Mouse (Mus musculus): ENCODE results near the gene Samsn1. TPM values are rescaled to one million over a fixed set of nuclear protein-coding genes. Genes with fewer than 3 reads are reported as not detected.

Gene Samsn1
- total RNA-seq (2017) = 209 and 215 TPM in 2 replicates

DNA sequence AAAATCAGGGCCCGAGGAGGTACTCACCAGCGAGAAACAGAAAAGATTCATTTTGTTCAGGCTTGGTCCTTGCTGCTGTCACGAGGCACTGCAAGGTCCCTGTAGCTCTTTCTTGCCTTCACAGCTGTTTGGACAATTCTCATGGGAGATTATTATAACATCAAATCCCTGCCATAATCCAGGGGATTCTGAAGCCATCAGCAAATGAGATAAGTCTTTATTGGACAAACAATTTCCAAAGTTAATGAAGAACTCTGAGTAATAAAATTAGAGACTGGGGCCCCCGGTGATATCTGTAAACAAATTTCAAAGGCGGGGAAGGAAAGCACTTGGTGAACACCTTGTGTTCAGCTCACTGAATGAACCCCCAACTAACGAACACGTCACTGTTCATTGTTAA, at the start of gene Samsn1:
TSS of gene Samsn1 (minus strand) at position 101 of the 400 bp plus-strand sequence.
- ATAC-seq (replicated peaks; ENCODE audit: low read depth, poor library complexity, severe bottlenecking) = no peak

DNA sequence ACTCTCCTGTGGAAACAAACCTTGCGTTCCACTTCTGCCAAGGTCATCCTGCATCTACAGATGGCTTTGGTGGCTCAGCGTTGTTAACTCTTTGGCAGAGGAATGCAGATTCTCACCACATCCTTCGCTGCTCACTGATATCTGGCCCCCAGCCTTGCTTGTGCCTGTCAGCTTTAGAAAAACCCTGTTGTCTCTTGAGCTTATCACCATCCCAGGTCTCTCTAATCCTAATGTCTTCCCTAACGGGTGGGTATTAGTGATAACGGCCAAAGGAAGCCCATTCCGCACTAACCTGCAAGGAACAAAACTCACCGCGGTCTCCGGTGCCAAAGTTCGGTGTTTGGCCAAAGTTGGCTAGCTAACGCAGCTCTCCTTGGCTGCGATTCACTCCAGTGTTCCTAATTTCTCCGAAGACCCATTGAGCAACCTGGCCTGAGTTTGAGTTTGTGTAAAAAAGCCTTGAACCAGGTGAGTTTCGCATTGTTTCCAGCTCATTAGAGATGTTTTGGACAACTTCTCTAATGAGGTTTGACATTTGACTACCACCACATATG, 44.1 kb upstream of the Samsn1 start:
- no peak for ATAC-seq (replicated peaks; ENCODE audit: low read depth, poor library complexity, severe bottlenecking)

DNA sequence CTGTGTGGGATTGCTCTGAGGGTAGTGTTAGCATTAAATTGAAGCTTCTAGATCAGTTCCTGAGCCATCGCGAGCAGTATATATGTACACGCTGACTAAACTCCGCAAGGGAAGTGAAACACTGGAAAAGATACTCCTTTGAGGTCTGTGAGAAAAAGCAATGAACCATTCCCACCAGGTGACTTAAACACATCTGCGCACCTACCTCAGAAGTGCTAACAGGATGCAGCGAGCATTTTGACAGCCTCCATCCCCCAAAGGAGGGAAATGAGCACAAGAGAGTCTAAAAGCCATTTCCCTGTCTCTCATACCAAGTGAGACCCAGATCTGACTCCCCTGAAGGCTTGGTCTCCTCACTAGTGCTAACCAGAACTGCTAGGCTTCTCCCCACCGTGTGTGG, 32.9 kb upstream of the Samsn1 start:
- no peak for ATAC-seq (replicated peaks; ENCODE audit: low read depth, poor library complexity, severe bottlenecking)

DNA sequence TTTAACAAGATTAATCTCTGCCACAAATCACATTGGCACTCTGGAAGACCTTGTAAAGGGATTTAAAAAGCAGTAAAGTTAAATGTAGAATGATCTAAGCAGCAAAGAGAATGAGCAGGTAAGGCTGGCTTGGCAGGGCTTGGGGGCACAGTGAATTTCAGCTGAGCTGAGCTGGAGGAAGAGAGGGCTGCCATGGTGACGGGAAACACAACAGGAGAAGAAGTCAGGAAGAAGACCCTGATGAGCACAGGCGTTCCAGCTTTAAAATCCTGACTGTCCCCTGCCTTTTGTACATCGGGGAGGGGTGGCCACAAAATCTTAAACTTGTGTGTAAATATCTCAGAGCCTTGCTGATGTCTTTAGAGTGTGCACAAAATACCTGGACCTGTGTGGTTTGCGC, 32.0 kb upstream of the Samsn1 start:
- no peak for ATAC-seq (replicated peaks; ENCODE audit: low read depth, poor library complexity, severe bottlenecking)

DNA sequence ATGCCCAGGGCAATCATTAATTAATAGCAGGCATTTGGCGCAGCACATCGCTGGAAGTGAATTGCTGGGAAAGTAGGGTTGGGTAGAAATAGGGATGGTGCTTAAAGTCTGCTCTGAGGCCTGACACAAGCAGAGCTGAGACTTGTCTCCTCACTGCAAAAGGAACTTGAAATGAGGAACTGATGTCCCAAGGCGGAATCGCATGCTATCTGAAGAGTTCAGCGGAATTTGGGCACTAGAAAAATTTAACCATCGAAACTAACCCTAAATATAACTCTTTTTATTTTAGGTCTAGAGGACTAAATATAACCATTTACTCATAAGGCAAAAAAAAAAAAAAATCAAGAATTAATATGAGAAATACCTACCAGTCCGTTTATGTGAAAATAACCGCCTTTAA, 31.5 kb upstream of the Samsn1 start:
- ATAC-seq (replicated peaks; ENCODE audit: low read depth, poor library complexity, severe bottlenecking) = peak; percentile 94

DNA sequence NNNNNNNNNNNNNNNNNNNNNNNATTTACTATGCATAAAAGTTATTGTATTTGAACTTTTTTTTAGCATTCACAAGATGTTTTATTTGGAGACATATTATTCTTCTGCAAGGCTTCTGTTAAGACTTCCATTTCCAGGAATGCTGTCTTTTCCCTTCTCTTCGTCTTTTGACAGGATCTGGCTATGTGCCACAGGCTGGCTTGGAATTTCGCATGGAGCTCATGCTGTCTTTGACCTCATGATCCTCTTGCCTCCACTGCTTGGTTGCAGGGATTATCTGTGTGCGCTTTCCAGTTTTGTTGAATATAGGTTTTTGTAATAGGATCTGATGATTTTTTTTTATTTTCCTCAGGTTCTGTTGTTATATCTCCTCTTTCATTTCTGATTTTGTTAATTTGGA, 25.0 kb upstream of the Samsn1 start:
- ATAC-seq (replicated peaks; ENCODE audit: low read depth, poor library complexity, severe bottlenecking) = no peak

DNA sequence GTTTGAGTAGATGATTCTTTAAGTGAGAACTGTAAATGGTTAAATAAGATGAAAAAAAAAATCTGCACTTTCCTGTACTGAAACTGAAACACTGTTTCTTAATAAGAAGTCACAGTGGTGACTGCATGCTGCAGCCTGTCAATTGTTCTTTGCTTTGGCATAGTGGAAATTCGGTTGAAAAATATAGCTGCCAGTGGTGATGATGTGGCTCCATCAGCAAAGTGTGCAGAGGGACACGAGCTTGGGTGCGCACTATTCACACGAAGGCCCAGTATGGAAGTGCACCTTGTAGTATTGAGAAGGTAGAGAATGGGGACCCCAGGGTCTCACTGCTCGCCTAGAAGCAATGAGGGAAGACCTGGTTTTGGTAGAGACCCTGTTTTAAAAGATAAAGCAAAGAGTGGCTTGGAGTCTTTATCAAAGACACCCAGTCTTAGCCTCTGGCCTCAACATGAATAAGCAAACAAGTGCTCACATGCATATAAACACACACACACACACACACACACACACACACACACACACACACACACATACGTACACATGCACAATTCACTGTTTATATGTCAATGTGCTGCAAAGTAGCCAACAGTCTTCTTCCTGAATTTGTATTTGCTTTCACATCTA, 18.4 kb upstream of the Samsn1 start:
- ATAC-seq (replicated peaks; ENCODE audit: low read depth, poor library complexity, severe bottlenecking) = peak; percentile 61

DNA sequence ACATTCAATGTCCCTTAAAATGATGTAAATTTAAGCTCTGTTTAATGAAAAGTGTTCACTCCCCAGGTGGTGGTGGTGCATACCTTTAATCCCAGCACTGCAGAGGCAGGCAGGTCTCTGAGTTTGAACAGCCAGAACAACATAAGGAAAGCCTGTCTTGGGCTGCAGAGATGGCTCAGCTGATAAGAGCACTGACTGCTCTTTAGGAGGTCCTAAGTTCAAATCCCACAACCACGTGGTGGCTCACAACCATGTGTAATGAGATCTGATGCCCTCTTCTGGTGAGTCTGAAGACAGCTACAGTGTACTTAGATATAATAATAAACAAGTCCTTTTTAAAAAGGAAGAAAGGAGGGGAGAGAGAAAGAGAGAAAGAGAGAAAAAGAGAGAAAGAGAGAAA, 2.9 kb downstream of the Samsn1 start:
- no peak for ATAC-seq (replicated peaks; ENCODE audit: low read depth, poor library complexity, severe bottlenecking)

DNA sequence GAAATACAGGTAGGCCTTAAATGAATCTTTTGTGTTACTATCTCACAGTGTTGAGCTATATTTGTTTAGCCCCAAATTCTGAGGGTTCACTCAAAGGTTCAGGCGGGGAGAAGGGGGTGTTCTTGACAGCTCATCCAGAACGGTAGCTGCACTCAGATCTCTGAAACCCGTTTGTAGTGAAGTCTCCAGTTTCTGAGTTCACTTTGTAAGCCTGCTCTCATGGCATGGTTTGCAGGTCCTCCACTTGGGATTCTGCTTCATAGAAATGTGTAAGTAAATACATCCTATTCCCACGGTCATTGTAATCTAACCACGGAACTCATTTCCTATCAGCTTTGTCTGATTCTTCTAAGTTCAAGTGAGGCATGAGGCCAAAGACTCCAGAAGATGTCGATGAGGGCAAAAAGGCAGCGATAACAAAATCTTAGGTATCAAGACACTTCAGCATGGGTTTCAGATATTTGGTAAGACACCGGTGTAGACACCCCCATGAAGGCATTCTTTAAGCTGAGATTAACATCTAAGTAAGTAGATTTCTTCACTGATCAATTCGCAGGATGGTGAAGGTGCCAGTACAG, 18.2 kb downstream of the Samsn1 start:
- ATAC-seq (replicated peaks; ENCODE audit: low read depth, poor library complexity, severe bottlenecking) = no peak

DNA sequence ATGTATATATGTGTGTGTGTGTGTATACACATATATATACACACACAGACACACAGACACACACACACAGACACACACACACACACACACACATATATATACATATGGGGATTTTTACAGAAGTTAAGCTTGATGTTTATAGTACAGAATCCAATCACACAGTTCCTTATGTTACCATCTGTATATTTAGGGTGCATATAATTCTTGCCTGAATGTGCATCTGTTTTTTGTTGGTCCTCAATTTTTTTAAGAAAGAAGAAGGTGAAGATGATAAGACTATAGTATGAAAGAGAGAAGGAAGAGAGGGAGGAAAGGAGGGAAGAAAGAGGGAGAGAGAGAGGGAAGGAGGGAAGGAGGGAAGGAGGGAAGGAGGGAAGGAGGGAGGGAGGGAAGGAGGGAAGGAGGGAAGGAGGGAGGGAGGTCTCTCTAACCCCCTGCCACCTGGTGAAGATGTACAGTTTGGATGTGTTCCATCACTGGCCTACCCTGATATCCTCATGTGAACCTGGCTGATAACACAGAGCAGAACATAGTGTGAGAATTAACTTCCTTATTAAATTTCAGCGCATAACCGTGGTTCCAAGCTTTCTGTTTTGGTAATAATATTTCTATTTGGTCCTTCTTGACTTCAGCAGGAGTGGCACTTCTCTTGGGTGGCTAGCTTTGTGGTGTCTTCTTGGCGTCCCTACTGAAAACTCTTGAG, 19.1 kb downstream of the Samsn1 start:
- ATAC-seq (replicated peaks; ENCODE audit: low read depth, poor library complexity, severe bottlenecking) = peak; percentile 50

DNA sequence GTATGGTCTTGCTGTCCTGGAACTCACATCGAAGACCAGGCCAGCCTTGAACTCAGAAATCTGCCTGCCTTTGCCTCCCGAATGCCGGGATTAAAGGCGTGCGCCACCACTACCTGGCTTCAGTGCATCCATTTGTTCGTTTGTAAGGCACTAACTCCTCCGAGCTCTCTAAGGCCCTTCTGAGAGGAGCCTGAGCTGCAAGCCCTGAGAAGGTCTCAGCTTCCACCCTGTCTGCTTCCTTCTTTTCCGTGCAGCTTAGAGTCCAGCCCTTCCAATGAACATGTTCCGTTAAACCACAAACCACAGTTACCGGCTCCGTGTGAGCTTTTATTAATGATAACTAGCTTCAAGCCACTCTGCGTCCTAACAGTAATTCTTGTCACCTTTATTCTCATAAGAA, 19.8 kb downstream of the Samsn1 start:
- ATAC-seq (replicated peaks; ENCODE audit: low read depth, poor library complexity, severe bottlenecking) = peak; percentile 94

DNA sequence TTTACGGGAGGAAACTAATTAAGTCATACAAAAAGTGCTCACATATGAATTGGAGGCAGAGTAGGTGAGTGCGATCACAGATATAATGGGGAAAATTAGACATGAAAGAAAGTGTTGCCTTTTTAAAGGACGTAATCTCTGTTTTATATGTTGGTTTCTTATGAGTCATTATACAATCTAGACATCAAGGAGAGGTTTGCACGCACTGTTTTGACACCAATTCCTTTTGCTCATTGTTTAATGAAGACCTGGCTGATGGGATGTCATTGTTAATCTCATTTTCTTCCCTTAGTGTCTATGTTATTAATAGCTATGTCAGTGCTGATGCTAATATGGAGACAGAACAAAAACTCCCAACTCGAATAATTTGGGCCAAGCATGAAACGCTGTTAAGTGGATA, 20.3 kb downstream of the Samsn1 start:
- no peak for ATAC-seq (replicated peaks; ENCODE audit: low read depth, poor library complexity, severe bottlenecking)

DNA sequence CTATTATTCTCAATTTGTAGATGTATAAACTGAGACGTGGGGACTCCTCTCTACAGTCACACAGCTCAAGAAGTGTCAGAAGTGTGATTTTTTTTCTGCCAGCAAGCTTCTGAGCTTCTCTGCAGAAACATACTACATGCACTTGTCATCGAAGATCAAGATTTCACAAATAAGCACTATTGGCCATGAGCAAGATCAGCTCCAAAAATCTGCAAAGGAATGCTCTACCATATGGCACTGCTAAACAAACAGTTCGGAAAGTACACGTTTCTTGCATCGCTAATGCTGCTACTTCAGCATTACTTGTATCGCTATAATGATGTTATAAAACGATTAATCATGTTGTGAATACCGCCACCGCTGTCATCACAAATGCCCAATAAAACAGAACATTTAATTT, 22.0 kb downstream of the Samsn1 start:
- ATAC-seq (replicated peaks; ENCODE audit: low read depth, poor library complexity, severe bottlenecking) = no peak

DNA sequence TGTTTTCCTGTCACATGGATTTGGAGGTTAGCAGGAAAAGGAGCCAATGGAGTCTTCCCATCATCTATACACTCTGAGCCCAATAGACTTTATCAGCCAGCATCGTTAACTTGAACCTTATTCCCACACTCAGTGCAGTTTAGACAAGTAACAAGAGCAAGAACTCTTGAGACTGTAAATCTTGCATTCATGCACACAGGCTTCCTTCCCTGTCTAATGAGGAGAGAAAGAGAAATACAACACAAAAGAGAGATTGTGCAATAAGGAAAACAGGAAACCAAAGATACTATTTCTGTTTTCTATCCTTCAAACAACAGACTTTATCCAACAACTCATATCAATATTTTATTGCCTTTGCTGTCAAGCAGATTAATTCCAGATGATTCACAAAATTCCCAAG, 31.9 kb downstream of the Samsn1 start:
- ATAC-seq (replicated peaks; ENCODE audit: low read depth, poor library complexity, severe bottlenecking) = 0 out of 2 replicates have a peak, but pooled peaks have one; percentile 8

DNA sequence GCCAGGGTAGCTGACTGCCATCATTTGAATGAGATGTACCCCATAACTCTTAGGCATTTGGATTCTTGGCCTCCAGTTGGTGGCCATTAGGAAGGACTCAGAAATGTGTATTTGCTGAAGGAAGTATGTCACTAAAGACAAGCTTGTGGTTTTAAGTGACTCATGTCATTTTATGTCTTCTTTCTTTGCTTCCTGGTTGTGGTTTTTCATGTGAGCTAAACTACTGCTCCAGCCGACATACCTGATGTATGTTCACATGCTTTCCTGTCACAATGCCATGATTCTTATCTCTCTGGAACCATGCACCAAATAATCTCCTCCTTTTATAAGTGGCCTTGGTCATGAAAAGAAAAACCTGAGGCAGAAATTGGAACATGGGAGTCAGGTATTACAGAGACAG, 38.2 kb downstream of the Samsn1 start:
- ATAC-seq (replicated peaks; ENCODE audit: low read depth, poor library complexity, severe bottlenecking) = peak; percentile 69

DNA sequence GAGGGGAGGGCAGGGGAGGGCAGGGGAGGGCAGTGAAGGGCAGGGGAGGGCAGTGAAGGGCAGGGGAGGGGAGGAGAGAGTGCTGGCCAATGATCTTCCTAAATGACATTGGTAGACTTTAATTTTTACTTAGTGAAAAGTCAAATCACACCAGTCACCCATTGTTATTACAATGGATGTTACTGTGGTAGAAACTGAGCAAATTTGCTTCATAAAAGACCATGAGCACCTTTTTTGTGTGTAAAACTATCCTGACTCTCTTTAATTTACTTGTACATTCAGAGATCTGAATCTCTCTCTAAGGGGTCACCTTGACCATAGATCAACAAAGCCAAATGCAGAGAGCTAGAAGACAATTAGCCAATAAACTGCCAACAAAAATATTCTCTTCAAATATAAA, 42.7 kb downstream of the Samsn1 start:
- no peak for ATAC-seq (replicated peaks; ENCODE audit: low read depth, poor library complexity, severe bottlenecking)

DNA sequence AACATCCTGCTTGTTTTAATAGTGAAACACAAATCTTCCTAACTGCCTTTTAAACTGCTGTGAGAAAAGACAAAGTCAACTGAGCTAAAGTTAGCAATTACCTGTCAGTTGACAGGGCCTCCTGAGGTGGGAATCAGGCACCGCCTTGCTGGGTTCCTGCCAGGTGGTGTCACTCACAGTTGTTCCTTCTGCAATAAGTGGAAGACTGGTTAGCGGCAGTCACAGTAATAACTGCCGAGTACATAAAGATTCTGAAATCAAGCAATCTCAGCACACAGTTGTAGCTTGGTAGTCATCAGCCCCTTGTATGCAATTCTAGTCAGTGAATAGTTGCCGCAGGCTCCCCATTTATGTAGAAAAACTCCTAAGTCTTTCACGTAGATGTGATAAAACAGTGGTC, 44.3 kb downstream of the Samsn1 start:
- ATAC-seq (replicated peaks; ENCODE audit: low read depth, poor library complexity, severe bottlenecking) = 0 out of 2 replicates have a peak, but pooled peaks have one; percentile 11

DNA sequence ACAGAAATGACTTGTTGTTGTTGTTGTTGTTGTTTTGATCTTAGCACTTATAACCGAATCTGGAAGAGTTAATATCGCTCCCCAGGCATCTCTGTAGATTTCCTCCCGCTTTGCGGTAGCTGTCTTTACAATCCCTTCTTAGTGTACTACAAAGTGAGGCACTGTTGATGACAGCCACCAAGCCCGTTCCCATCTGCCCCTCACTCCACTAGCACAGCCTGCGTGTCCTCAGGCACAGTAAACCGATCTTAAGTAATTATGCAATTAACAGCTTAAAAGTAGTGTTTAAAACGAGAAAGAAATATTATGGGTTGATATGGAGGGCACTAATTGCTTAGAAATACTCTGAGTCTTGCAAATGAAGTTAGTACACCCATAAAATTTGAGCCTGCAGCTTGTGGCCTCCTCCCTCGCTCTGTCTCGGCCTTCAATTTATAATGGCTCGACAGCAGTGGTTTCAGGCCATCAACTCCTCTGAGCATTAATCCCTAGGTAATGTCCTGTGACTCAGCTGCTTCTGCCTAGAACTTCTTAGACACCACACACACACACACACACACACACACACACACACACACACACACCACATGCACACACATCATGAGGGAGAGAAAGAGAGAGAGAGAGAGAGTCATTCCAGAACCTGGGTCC, 46.3 kb downstream of the Samsn1 start:
- no peak for ATAC-seq (replicated peaks; ENCODE audit: low read depth, poor library complexity, severe bottlenecking)

DNA sequence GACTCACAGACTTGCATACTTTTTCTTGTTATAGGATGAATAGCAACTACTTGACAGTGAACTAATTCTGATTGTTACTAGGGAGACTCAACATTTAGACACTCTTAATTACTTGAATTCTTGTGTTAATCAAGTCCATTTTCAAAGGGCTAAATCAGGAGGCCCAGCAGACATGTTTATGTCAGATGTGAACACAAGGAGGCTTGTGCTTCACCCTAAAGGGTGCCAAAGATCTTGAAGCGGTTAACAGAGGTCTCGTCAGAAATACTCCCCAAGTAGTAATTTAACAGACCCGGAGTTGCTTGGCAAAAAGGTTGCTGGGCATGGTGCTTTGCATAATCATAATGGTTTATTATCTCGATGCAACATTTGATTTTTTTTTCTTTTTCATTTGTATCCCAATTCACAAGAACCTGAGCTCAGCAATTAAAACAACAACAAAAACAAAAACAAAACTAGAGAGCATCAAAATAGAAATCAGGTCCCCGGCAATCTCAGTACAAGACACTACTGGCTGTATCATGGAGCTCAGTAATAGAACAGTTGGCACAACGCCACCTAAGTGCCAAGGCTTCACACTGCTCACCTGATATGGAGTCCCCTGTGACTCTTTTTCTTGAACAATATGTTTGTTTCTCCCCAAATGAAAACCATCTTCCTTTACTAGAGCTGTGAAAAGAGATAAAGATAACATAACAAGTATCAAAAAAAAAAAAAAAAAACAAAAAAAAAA, 51.6 kb downstream of the Samsn1 start:
- ATAC-seq (replicated peaks; ENCODE audit: low read depth, poor library complexity, severe bottlenecking) = no peak

DNA sequence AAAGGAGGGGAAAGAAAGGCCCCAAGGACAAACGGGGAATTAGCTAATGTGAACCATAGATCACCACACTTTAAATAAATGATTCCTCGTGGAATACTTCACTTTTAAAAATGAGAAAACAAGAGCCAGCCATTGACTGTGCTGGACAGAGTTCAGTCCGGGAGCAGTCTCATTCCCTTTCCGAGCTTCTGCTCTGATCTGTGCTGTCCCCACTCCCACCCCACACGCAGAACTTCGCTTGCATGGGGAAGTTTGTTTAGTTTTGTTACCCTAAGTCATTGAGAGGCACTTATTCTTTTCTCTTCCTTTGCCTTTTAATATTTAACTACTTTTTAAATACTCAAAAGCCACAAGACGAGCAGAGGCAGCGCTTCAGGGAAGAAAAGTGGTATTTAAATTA, 60.1 kb downstream of the Samsn1 start:
- ATAC-seq (replicated peaks; ENCODE audit: low read depth, poor library complexity, severe bottlenecking) = no peak

Data from common myeloid progenitor, adult 5-6 weeks (primary cell).